ENCODE assay signal across 11 mouse cellular contexts in genomic region chr19:38031144-38031543, GRCm38 (mm10). TPM values are rescaled to one million over a fixed set of nuclear protein-coding genes. Genes with fewer than 3 reads are reported as not detected.
DNase-seq lines count a peak whose midpoint lies in the region; ATAC-seq and TF ChIP-seq lines count a peak whose summit lies in the region.
"Had no signal": no experiment of that assay in that cellular context is flagged by ENCODE, and none has a peak within 500 bp of the region (broad histone marks: within the 10 kb centered on the region; RNA-seq: fewer than 3 reads in every experiment).

No protein-coding gene starts in this region.

- H3K4me1 ChIP-seq in hindbrain, embryonic 12.5 days = peaks cover under 1% of the 10 kb centered on the region; the same call in 1 of the 2 replicates
- H3K4me1 ChIP-seq in hindbrain, embryonic 10.5 days (replicated peaks) = peaks cover 23% of the 10 kb centered on the region
- peaks cover 9% of the 10 kb centered on the region for H3K4me1 ChIP-seq in ES-Bruce4 (ENCODE audit: control insufficient read depth, insufficient read depth, low read length)
- 0 out of 2 replicates have a peak, but pooled peaks cover 4% of the 10 kb centered on the region for H3K4me1 ChIP-seq in forebrain, embryonic 15.5 days
- H3K4me1 ChIP-seq in liver, embryonic 15.5 days (replicated peaks) = peaks cover 28% of the 10 kb centered on the region

- no peak overlapping the region for H3K4me3 ChIP-seq in hindbrain, embryonic 12.5 days
- H3K4me3 ChIP-seq in hindbrain, embryonic 10.5 days = no peak overlapping the region
- H3K4me3 ChIP-seq in ES-Bruce4 (ENCODE audit: low read depth, low read length) = 0 out of 2 replicates have a peak overlapping the region, but pooled peaks have one; percentile 28
- no peak overlapping the region for H3K4me3 ChIP-seq in forebrain, embryonic 15.5 days
- H3K4me3 ChIP-seq in liver, embryonic 15.5 days (replicated peaks) = no peak overlapping the region

- 68% methylated on average over 9 of the region's 9 CpGs for WGBS in hindbrain, embryonic 12.5 days
- 73% methylated on average over 9 of the region's 9 CpGs for WGBS in hindbrain, embryonic 10.5 days
- WGBS in forebrain, embryonic 15.5 days = 80% methylated on average over 9 of the region's 9 CpGs
- whole genome bisulfite sequencing in liver, embryonic 15.5 days (ENCODE audit: insufficient replicate concordance) = 23% methylated on average over 9 of the region's 9 CpGs

- ATAC-seq in hindbrain, embryonic 12.5 days (ENCODE audit: low FRiP score) = no peak
- peak; percentile 44; the same call in 1 of the 2 replicates for ATAC-seq in forebrain, embryonic 15.5 days (replicated peaks)
- no peak for ATAC-seq in liver, embryonic 15.5 days (ENCODE audit: insufficient read depth)
- ATAC-seq: activated CD4-positive, CD25-positive, alpha-beta regulatory T cell, adult 4 months had no signal

- no peak overlapping the region for H3K9ac ChIP-seq in hindbrain, embryonic 12.5 days
- H3K9ac ChIP-seq in ES-Bruce4 (ENCODE audit: low read depth, poor library complexity, severe bottlenecking) = no peak overlapping the region
- no peak overlapping the region for H3K9ac ChIP-seq in forebrain, embryonic 15.5 days (replicated peaks)
- no peak overlapping the region for H3K9ac ChIP-seq in liver, embryonic 15.5 days

- H3K9me3 ChIP-seq in hindbrain, embryonic 12.5 days (replicated peaks) = no peaks in the 10 kb centered on the region
- no peaks in the 10 kb centered on the region for H3K9me3 ChIP-seq in hindbrain, embryonic 10.5 days
- H3K9me3 ChIP-seq in ES-Bruce4 (replicated peaks; ENCODE audit: control insufficient read depth, insufficient read depth, low read length, poor library complexity, severe bottlenecking) = no peaks in the 10 kb centered on the region
- H3K9me3 ChIP-seq in forebrain, embryonic 15.5 days = no peaks in the 10 kb centered on the region
- H3K9me3 ChIP-seq in liver, embryonic 15.5 days (replicated peaks) = no peaks in the 10 kb centered on the region

- TF ChIP-seq EP300 in ES-Bruce4 (IDR thresholded peaks at IDR 0.05; ENCODE audit: insufficient read depth, low read depth, low read length) = no peak

- no peak overlapping the region for H3K27ac ChIP-seq in hindbrain, embryonic 12.5 days
- H3K27ac ChIP-seq in hindbrain, embryonic 10.5 days = no peak overlapping the region
- H3K27ac ChIP-seq in ES-Bruce4 (ENCODE audit: insufficient read depth, low read length) = no peak overlapping the region
- H3K27ac ChIP-seq in forebrain, embryonic 15.5 days (replicated peaks) = no peak overlapping the region
- H3K27ac ChIP-seq in liver, embryonic 15.5 days (replicated peaks) = no peak overlapping the region

- no peak for TF ChIP-seq POLR2A in ES-Bruce4 (IDR thresholded peaks at IDR 0.05; ENCODE audit: insufficient read depth, low read length)

- no peak for TF ChIP-seq CTCF in ES-Bruce4 (IDR thresholded peaks at IDR 0.05; ENCODE audit: low read depth, low read length)

- 0 out of 2 replicates have a peak, but pooled peaks cover 4% of the 10 kb centered on the region for H3K27me3 ChIP-seq in hindbrain, embryonic 12.5 days
- H3K27me3 ChIP-seq in hindbrain, embryonic 10.5 days (ENCODE audit: insufficient read depth, poor library complexity, severe bottlenecking) = no peaks in the 10 kb centered on the region
- H3K27me3 ChIP-seq in ES-Bruce4 (ENCODE audit: control insufficient read depth, insufficient read depth, low read length, poor library complexity, severe bottlenecking) = no peaks in the 10 kb centered on the region
- no peaks in the 10 kb centered on the region for H3K27me3 ChIP-seq in forebrain, embryonic 15.5 days
- H3K27me3 ChIP-seq in liver, embryonic 15.5 days = no peaks in the 10 kb centered on the region; the same call in 1 of the 2 replicates
- H3K27me3 ChIP-seq: CH12.LX had no signal

- peak overlapping the region; percentile 28; the same call in 1 of the 2 replicates for H3K4me2 ChIP-seq in hindbrain, embryonic 12.5 days (replicated peaks)
- H3K4me2 ChIP-seq in forebrain, embryonic 15.5 days (replicated peaks) = peak overlapping the region; percentile 25; the same call in 1 of the 2 replicates
- peak overlapping the region; percentile 23; the same call in 1 of the 2 replicates for H3K4me2 ChIP-seq in liver, embryonic 15.5 days

- H3K36me3 ChIP-seq in hindbrain, embryonic 12.5 days = no peaks in the 10 kb centered on the region
- H3K36me3 ChIP-seq in hindbrain, embryonic 10.5 days = no peaks in the 10 kb centered on the region
- H3K36me3 ChIP-seq in ES-Bruce4 (ENCODE audit: control insufficient read depth, insufficient read depth, low read length, poor library complexity, severe bottlenecking) = no peaks in the 10 kb centered on the region
- no peaks in the 10 kb centered on the region for H3K36me3 ChIP-seq in forebrain, embryonic 15.5 days
- no peaks in the 10 kb centered on the region for H3K36me3 ChIP-seq in liver, embryonic 15.5 days (replicated peaks)

- DNase-seq in hindbrain, embryonic 10.5 days (ENCODE audit: low spot score) = no peak
- no peak for DNase-seq in layer of hippocampus, postnatal 25 days (ENCODE audit: extremely low spot score in 1 of 2, low spot score in 1 of 2)
- DNase-seq in spleen, postnatal 14 days (ENCODE audit: low spot score in 2 of 2) = no peak
- DNase-seq: lung, adult 2 months; right cerebral cortex, postnatal 25 days had no signal

RNA-seq across cellular contexts. Expression of gene Myof, which starts 12.2 kb away (rescaled TPM):
- 6.9 and 9.5 TPM in 2 replicates for polyA plus RNA-seq in hindbrain, embryonic 12.5 days (2016; fragmentation: Nextera tagmentation; extraction: Ambion mirVana)
- 2.2 and 2.4 TPM in 2 replicates for polyA plus RNA-seq in hindbrain, embryonic 10.5 days (2016; fragmentation: Nextera tagmentation; extraction: Ambion mirVana)
- polyA plus RNA-seq in ES-Bruce4 (2011; ENCODE audit: insufficient read depth, insufficient read length, low read depth, missing spikeins) = 23.1 and 25.2 TPM in 2 replicates
- 1.4 and 1.7 TPM in 2 replicates for polyA plus RNA-seq in forebrain, embryonic 15.5 days (2015; fragmentation: Nextera tagmentation; extraction: Ambion mirVana)
- 1.1 and 1.6 TPM in 2 replicates for polyA plus RNA-seq in liver, embryonic 15.5 days (2015; fragmentation: Nextera tagmentation; extraction: Ambion mirVana)
- total RNA-seq in layer of hippocampus, postnatal 25 days (2021) = 1 to 10 TPM; 3.2 to 3.8 TPM

RNA-seq across cellular contexts. Expression of gene Cep55, which starts 23.7 kb away (rescaled TPM):
- polyA plus RNA-seq in hindbrain, embryonic 12.5 days (2016; fragmentation: Nextera tagmentation; extraction: Ambion mirVana) = 26.8 TPM in 2 replicates
- polyA plus RNA-seq in hindbrain, embryonic 10.5 days (2016; fragmentation: Nextera tagmentation; extraction: Ambion mirVana) = 33.5 and 42.9 TPM in 2 replicates
- 70.4 and 75.1 TPM in 2 replicates for polyA plus RNA-seq in ES-Bruce4 (2011; ENCODE audit: insufficient read depth, insufficient read length, low read depth, missing spikeins)
- polyA plus RNA-seq in forebrain, embryonic 15.5 days (2015; fragmentation: Nextera tagmentation; extraction: Ambion mirVana) = 16.6 and 17.9 TPM in 2 replicates
- 4.7 and 5.3 TPM in 2 replicates for polyA plus RNA-seq in liver, embryonic 15.5 days (2015; fragmentation: Nextera tagmentation; extraction: Ambion mirVana)
- under 1 TPM; 0.35 to 0.76 TPM for total RNA-seq in layer of hippocampus, postnatal 25 days (2021)
